Mouse (Mus musculus) frontal cortex, postnatal 10 days (tissue): ENCODE results near the gene Bcas3.

Experiments used
- DNase-seq, 2 experiments: peaks; one replicate each; pipeline ENCODE4 v3.0.0; 2022; ENCODE audit warnings: low spot score in 2 of 2, mixed read lengths in 1 of 2

Gene Bcas3

DNA sequence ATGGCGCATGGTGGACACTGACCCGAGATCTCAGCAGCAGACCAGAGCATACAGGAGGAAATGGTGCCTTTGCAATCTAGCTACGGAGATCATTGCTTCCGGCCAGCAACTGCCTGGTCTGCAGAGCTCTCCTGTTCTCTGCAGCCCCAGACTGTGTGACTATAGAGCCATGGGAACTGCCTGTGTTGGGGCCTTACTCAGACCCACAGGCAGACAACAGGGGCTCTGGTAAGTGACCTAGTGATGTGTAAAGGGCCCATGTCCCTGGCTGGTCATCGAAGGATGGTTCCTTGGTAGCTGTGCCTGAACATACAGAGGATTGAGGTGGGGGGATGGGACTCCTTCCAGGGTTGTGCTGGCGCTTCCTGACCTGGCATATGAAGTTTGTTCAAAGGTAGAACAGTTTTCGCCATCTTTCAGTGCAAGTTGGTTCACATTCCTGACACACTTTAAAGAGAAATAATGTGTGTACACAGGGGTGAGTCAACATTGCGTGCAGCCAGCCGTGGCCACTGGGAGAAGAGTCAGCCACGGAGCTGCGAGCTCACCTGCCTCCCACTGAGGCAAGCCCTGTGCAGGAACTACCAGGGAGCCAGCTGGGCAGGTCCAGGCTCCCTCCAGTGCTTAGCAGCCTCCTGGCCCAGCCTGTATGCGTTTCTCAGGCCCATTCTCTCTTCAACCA is 439.7 kb downstream of the Bcas3 start:
- no peak for DNase-seq

DNA sequence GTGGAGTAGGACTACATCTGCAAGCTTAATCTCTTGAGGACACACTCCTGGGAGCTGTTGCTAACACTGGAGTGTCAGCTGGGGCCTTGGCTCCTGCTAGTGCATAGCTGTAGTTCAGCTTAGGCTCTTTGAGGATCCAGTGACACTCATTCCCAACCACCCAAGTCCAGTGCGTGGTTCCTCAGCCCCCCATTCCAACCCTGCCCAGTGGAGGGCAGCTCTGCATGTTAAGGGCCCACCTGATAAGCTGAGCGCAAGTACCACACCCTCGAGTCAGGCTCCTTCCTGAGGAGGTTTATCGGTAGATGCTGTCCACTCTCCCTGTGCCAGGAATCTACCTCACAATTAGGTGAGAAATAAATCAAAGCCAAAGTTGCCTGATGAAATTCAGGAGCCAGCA is 446.5 kb downstream of the Bcas3 start:
- no peak for DNase-seq

DNA sequence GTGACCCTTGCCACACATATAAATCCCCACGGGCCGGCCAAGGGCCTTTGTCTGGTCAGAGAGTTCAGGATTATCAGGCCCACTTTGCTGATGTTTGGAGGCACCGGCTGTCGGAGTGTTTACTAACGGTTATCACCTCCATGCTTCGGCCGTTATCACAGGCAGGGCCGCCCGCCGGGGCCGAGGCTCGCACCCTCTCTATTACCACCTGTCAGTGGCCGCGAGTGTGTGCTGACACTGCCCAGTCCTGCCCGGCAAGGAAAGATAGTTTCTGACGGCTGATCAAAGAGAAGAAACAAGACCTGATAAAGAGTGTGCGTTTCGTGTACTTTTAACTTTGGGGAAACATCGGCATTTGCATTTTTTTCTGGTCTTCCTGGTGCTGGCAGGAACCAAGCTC is 446.9 kb downstream of the Bcas3 start:
- no peak for DNase-seq

DNA sequence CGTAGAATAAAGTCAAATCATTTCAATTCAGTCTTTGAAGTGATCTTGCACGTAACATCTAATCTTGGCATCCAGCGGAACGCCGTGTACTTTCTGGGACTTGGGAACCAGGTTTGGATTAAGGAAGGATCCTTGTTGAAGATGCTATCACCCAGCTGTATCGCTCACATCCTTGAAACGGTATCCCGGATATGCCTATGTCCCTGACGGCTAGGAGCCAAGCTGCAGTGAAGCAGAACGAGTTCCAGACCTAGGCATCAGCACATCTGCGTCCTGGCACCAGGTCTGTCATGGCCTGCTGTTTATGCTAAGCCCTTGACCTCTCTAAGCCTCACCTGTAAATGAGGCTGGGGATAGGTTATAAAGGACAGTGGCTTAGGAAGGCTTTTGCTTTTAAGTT is 447.4 kb downstream of the Bcas3 start:
- DNase-seq, result no peak

- DNase-seq, result no peak
Observed at GRCm38 (mm10) chr11:85804048-85804447, 451.1 kb downstream of the Bcas3 start.

GRCm38 (mm10) chr11:85805779-85806178 is 452.8 kb downstream of the Bcas3 start:
- no peak for DNase-seq

GRCm38 (mm10) chr11:85807353-85807752 is 454.4 kb downstream of the Bcas3 start:
- no peak for DNase-seq

DNA sequence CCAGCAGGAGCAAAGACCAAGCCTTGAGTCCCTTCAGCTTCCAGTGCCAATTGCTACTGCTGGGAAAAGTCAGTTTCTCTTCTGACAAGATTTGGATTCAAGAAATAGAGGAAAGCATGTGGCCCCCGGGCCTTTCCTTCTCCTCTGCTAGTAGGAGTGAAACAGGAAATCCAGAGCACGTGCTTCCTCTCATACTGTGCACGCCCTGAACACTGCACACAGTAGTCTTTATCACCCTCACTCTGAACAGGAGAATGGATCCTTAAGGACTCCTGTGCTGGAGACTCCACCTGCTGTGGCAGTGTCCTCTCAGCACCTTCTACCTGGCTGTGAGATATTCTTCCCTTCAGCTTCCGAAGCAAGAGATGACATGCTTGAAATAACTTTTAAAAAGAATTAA is 458.3 kb downstream of the Bcas3 start:
- no peak for DNase-seq

GRCm38 (mm10) chr11:85811676-85812075 is 458.7 kb downstream of the Bcas3 start:
- no peak for DNase-seq

- DNase-seq, result no peak
Observed at GRCm38 (mm10) chr11:85812201-85812966, 459.4 kb downstream of the Bcas3 start.

- DNase-seq, result no peak
Observed at GRCm38 (mm10) chr11:85814678-85815077, 461.7 kb downstream of the Bcas3 start.

- DNase-seq, result no peak
Observed at GRCm38 (mm10) chr11:85816471-85816870, 463.5 kb downstream of the Bcas3 start.

- DNase-seq, result no peak
Observed at GRCm38 (mm10) chr11:85818401-85818800, 465.4 kb downstream of the Bcas3 start.

DNA sequence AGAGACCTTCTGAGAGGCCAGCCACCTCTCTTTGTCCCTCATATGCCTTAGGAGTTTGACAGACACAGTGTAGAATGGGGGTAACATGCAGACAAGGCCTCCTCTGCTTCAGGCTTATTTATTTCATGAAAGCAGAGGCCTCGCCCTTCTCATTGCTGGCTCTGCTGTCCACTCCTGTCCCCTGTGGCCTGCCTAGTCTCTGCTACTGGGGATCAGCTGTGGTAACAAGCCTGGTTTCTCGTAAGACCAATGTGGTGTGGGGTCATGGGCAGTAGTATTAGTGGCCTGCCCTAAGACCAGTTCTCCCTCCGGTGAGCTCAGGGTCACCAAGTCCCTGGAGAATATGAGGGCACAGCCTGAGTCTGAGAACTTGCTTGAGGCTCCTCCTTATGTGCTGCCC is 468.0 kb downstream of the Bcas3 start:
- no peak for DNase-seq

DNA sequence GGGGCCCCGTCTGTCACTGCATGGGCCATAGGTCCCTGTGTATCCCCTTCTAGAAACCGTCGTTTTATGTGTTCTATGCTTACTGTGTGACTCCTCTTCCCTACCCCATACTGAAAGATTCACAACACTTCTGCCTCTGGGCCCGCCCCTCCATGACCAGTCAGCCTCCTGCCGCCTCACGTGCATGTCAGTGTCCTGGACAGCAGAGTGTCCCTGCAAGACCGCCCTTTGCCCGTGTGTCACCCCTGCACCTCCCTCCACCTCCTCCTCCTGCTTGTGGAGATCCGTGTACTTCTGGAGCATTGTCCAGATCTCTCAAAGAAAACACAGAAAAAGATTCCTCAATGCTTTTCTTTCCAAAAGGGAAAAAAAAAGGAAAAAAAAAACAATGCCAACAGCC is 468.7 kb downstream of the Bcas3 start:
- no peak for DNase-seq

- peak in 1 of 2 experiments; percentile 60 for DNase-seq
Observed at GRCm38 (mm10) chr11:85823181-85823580, 470.2 kb downstream of the Bcas3 start.

GRCm38 (mm10) chr11:85823794-85824193 is 470.8 kb downstream of the Bcas3 start:
- no peak for DNase-seq

DNA sequence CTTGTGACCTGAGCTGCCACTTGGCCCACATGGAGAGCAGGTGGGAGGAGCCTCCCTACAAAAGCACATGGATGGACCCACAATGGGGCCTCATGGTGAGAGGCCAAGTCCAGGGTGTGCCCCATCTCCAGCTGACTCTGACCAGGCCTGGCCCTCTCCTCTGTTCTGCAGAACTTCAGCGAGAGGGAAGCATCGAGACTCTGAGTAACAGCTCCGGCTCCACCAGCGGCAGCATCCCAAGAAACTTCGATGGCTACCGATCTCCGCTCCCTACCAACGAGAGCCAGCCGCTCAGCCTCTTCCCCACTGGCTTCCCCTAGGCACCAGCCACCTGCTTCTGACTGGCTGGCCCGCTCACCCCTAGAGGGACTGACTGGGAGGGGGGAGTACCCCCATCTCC is 472.1 kb downstream of the Bcas3 start:
- no peak for DNase-seq

GRCm38 (mm10) chr11:85825823-85826222 is 472.9 kb downstream of the Bcas3 start:
- no peak for DNase-seq

GRCm38 (mm10) chr11:85827342-85827741 is 474.4 kb downstream of the Bcas3 start:
- no peak for DNase-seq

GRCm38 (mm10) chr11:85828691-85829519 is 475.9 kb downstream of the Bcas3 start:
- DNase-seq, result no peak
